Mouse (Mus musculus) embryonic fibroblast, embryonic 13.5 days (primary cell): ENCODE results near the gene Etl4.

Source experiments
- CTCF ChIP-seq: IDR thresholded peaks from 2 replicates; pipeline ENCODE4 v1.5.1; 2011; ENCODE audit warnings: mild to moderate bottlenecking, control low read depth, low read length, moderate library complexity, borderline replicate concordance; ENCODE audit not compliant: insufficient read depth
- POLR2A ChIP-seq: IDR thresholded peaks from 2 replicates; pipeline ENCODE4 v1.6.1; 2011; ENCODE audit warnings: low read depth, mild to moderate bottlenecking, control low read depth, low read length, moderate library complexity

DNA sequence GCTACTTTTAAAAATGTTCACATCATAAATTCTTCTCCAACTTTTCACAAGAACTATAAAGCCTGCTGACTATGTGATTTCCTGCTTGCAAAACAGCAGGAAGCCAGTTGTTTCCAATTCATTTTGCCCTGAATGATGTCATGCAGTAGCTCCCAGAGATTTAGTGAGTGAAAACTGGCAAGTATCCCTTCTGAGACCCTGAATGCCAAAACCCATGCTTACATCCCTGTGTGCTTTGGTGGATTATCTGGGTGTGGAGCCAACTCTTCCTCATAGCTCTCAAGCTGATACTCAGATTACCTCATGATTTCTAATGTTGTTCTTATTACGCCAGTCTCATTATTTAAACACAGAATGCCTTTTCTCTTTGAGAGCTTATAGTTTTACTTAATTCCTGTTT is 37.7 kb upstream of the Etl4 start:
- no peak for TF ChIP-seq CTCF
- no peak for TF ChIP-seq POLR2A
